In genomic region chr2:164456864-164457300, GRCm38 (mm10) we compare ENCODE assay signal across 8 mouse cellular contexts. TPM values are rescaled to one million over a fixed set of nuclear protein-coding genes. Genes with fewer than 3 reads are reported as not detected.
DNase-seq lines count a peak whose midpoint lies in the region; ATAC-seq and TF ChIP-seq lines count a peak whose summit lies in the region.

TSS of gene Sys1 (plus strand) at chr2:164456964.

- TF ChIP-seq POLR2A in kidney, adult 2 months (IDR thresholded peaks at IDR 0.05; ENCODE audit: low read depth, low read length) = no peak

- peak; percentile 50 for DNase-seq in right cerebral cortex, adult 18-20 months
- DNase-seq in right cerebral cortex, postnatal 14 days = no peak
- peak; percentile 59 for DNase-seq in embryo, embryonic 10.5 days (ENCODE audit: low spot score)
- DNase-seq in kidney, adult 2 months = peak; percentile 72
- no peak for DNase-seq in urinary bladder, postnatal 25 days (ENCODE audit: low spot score)

- 5% methylated on average over 7 of the region's 7 CpGs for WGBS in kidney, adult 2 months
- 4% methylated on average over 7 of the region's 7 CpGs for WGBS in limb, embryonic 13.5 days
- 2% methylated on average over 7 of the region's 7 CpGs for WGBS in neural tube, embryonic 13.5 days

- H3K4me3 ChIP-seq in kidney, adult 2 months (ENCODE audit: insufficient read depth, low read depth, low read length) = peak within 1 kb of the TSS; percentile 31; the same call in 1 of the 2 replicates
- H3K4me3 ChIP-seq in limb, embryonic 13.5 days = peak within 1 kb of the TSS; percentile 19; the same call in 1 of the 2 replicates
- peak within 1 kb of the TSS; percentile 16 for H3K4me3 ChIP-seq in neural tube, embryonic 13.5 days

- H3K27ac ChIP-seq in kidney, adult 2 months (ENCODE audit: insufficient read depth, low read depth, low read length) = peak within 1 kb of the TSS; percentile 99
- H3K27ac ChIP-seq in limb, embryonic 13.5 days = no peak within 1 kb of the TSS; the same call in 1 of the 2 replicates
- H3K27ac ChIP-seq in neural tube, embryonic 13.5 days (replicated peaks) = peak within 1 kb of the TSS; percentile 46; the same call in 1 of the 2 replicates

- H3K4me1 ChIP-seq in kidney, adult 2 months (ENCODE audit: control insufficient read depth, insufficient read depth, low read length) = peaks cover 49% of the 10 kb centered on the region
- H3K4me1 ChIP-seq in limb, embryonic 13.5 days = peaks cover 31% of the 10 kb centered on the region
- peaks cover 16% of the 10 kb centered on the region for H3K4me1 ChIP-seq in neural tube, embryonic 13.5 days (replicated peaks)

- no peaks in the 10 kb centered on the region for H3K9me3 ChIP-seq in limb, embryonic 13.5 days
- no peaks in the 10 kb centered on the region for H3K9me3 ChIP-seq in neural tube, embryonic 13.5 days

- no peak for ATAC-seq in granulocyte monocyte progenitor cell, adult 5-6 weeks (replicated peaks; ENCODE audit: poor library complexity, severe bottlenecking)
- no peak for ATAC-seq in limb, embryonic 13.5 days (ENCODE audit: low FRiP score, low read depth)
- ATAC-seq in neural tube, embryonic 13.5 days (ENCODE audit: low read depth) = no peak

- H3K9ac ChIP-seq in limb, embryonic 13.5 days = peak within 1 kb of the TSS; percentile 55
- H3K9ac ChIP-seq in neural tube, embryonic 13.5 days = peak within 1 kb of the TSS; percentile 63

- no peaks in the 10 kb centered on the region for H3K27me3 ChIP-seq in kidney, adult 2 months (replicated peaks; ENCODE audit: control insufficient read depth, insufficient read depth, low read length)
- H3K27me3 ChIP-seq in limb, embryonic 13.5 days = no peaks in the 10 kb centered on the region
- H3K27me3 ChIP-seq in neural tube, embryonic 13.5 days = no peaks in the 10 kb centered on the region

- H3K36me3 ChIP-seq in kidney, adult 2 months (ENCODE audit: control insufficient read depth, insufficient read depth, low read length) = no peaks in the 10 kb centered on the region
- no peaks in the 10 kb centered on the region for H3K36me3 ChIP-seq in limb, embryonic 13.5 days
- no peaks in the 10 kb centered on the region for H3K36me3 ChIP-seq in neural tube, embryonic 13.5 days

- peak within 1 kb of the TSS; percentile 47 for H3K4me2 ChIP-seq in limb, embryonic 13.5 days (replicated peaks)
- H3K4me2 ChIP-seq in neural tube, embryonic 13.5 days = peak within 1 kb of the TSS; percentile 45

- 0 out of 2 replicates have a peak, but pooled peaks have one; percentile 20 for TF ChIP-seq CTCF in kidney, adult 2 months (conservative IDR thresholded peaks at IDR 0.05; ENCODE audit: insufficient read depth, insufficient read length, low read depth, low read length)

RNA-seq across cellular contexts. Expression of gene Sys1, which starts in this region (rescaled TPM):
- 30.4 and 35.3 TPM in 2 replicates for total RNA-seq in granulocyte monocyte progenitor cell, adult 5-6 weeks (2014; fragmentation: Nextera tagmentation)
- total RNA-seq in granulocyte monocyte progenitor cell, adult 5-6 weeks (2017) = 11.5 and 18.1 TPM in 2 replicates
- polyA plus RNA-seq in kidney, adult 2 months (2012; rRNA removed) = 94.5 and 122 TPM in 2 replicates
- 65.2 and 66.6 TPM in 2 replicates for polyA plus RNA-seq in limb, embryonic 13.5 days (2015; fragmentation: Nextera tagmentation; extraction: Ambion mirVana)
- 71.2 and 77.5 TPM in 2 replicates for polyA plus RNA-seq in neural tube, embryonic 13.5 days (2015; fragmentation: Nextera tagmentation; extraction: Ambion mirVana)

Comparison
In these comparisons a context has a peak if more than half of its experiments do, and no peak if none do; other contexts are left out.
1. DNase-seq: peak in right cerebral cortex, adult 18-20 months (single experiment), embryo, embryonic 10.5 days (single experiment) and kidney, adult 2 months (single experiment); none in right cerebral cortex, postnatal 14 days (single experiment) and urinary bladder, postnatal 25 days (single experiment).
2. Peak in every context shown above with its lines, with median percentiles within 50 percentile points of each other: H3K4me3 ChIP-seq.